Mouse (Mus musculus) gastrocnemius, adult 2 months (tissue): ENCODE data around the gene Hnmt. TPM values are rescaled to one million over a fixed set of nuclear protein-coding genes. Genes with fewer than 3 reads are reported as not detected.
"Not testable (repeated sequence)": the region's sequence is repeated elsewhere in the genome, so short reads cannot be mapped to it uniquely, and the experiment has no call there.

ENCODE experiments used
- DNase-seq: peaks from one replicate; pipeline ENCODE4 v3.0.0; 2022
- H3K27ac ChIP-seq: fragments of 200-600 bp; 2 replicates; pipeline ENCODE4 v1.8.1; 2022; ENCODE audit warnings: mild to moderate bottlenecking
- H3K4me3 ChIP-seq: fragments of 200-600 bp; 2 replicates; pipeline ENCODE4 v1.8.1; 2022; ENCODE audit warnings: mild to moderate bottlenecking, moderate library complexity
- CTCF ChIP-seq: fragments of 200-600 bp; IDR thresholded peaks from 2 replicates; pipeline ENCODE4 v1.8.1; 2022; ENCODE audit warnings: antibody characterized with exemption, mild to moderate bottlenecking, moderate library complexity
- intact Hi-C: fragments of 180-260 bp; cut with DNase I; formaldehyde crosslinking; loops from one replicate; pipeline ENCODE4 v1.15.1; 2025
- long read RNA-seq, 2 experiments: library from polyadenylated mRNA; stranded (forward); transcript quantifications; one replicate each; pipeline ENCODE4 v2.0.0; 2021
- total RNA-seq, 2 experiments: library from RNA; stranded (reverse); gene quantifications; 2 replicates each; pipeline ENCODE4 v1.2.3; 2021

Gene Hnmt
- total RNA-seq = 1 to 10 TPM; 5.1 to 6.7 TPM
- long read RNA-seq, experiment 1, transcript Hnmt-202 (6 exons, 994 nt) = major isoform, 5 of 7 reads
- long read RNA-seq, experiment 1, partial matches to known transcripts = 0 of 7 reads
- long read RNA-seq, experiment 1, other reads (novel, unspliced or antisense) = 0 of 7 reads
- long read RNA-seq, experiment 2, partial matches to known transcripts = 1 of 5 reads
- long read RNA-seq, experiment 2, other reads (novel, unspliced or antisense) = 0 of 5 reads

DNA sequence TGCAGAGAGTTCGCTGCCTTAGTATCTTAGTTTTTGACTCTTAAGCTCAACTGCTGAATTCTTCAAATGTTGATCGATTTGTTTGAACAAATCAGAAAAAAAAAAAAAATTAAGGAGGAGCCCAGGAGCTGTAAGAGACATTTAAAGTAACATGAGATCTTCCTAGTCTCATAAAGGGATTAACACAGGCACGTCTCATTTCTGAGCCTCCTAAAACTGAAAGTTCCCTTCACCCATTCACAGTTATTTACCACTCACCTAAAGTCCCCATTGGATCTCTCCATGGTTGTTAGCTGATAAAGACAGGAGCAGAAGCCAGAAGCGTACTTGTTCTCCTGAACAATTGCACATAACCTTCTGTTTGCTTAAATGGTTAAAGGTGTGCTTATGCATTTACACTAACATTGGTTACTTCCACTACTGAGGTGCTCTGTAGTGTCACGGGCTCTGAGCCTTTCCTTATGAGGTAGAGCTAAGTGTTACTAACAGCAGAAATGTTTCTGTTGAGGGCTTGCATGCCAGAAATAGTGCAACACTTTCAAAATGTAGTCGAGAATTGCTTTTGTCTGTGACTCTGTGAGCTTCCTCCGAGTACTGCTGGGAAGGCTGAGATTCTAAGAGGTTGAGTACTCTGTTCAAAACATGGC is at the start of gene Hnmt:
Hnmt (minus strand) TSS at position 51 of the 647 bp plus-strand sequence.
- Histone ChIP-seq H3K4me3 (peak within 1 kb of the TSS; percentile 72), H3K27ac (peak within 1 kb of the TSS; percentile 93)
- no peak for DNase-seq
- no peak for TF ChIP-seq CTCF
- intact Hi-C loops = no loop called here

DNA sequence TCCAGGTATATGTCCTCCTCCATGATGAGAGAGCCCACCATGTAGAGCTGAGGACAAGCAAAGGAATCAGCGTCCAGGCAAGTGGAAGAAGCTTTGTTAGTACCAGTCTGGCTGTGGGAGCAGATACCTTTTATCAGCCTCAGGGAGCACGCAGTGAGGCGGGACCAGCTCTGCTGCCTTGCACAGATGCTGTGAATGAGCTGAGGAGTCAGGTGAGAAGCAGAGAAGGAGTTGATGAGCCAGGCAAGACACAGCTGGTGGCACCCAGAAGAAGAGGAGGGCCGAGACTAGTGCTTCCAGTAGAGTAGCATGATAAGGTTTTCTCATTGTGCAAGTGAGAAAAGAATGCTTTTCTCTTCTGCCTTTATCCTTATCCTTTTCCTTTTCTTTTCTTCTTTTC is 47.3 kb upstream of the Hnmt start, which contains the start of gene Tbpl2:
Tbpl2 (minus strand) TSS at position 101 of the 400 bp plus-strand sequence.
- no peak for TF ChIP-seq CTCF
- DNase-seq = no peak
- intact Hi-C loops = no loop called here
- H3K4me3 ChIP-seq = no peak within 1 kb of the TSS
- H3K27ac ChIP-seq = no peak within 1 kb of the TSS

DNA sequence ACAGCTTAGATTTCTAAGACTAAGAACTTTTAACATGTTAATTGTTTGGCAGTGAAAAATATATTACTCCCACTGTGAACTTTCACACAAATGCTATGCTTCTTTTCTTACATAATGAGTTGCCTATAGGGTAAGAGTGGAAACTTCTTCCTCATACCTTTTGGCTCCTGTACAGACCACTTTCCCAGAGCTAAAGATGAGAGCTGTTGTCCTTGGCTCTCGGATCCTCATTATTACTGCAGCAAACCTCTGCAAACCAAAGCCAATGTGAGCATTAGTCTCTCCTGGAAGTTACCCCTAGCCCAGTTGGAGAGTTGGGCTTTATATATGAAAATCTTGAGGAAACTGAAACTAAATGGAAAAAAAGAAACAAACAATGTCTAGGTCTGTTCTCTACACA is 41.7 kb upstream of the Hnmt start:
- TF ChIP-seq CTCF = no peak
- DNase-seq = no peak
- Histone ChIP-seq H3K4me3 (no peak overlapping the region), H3K27ac (no peak overlapping the region)
- intact Hi-C loops = no loop called here

DNA sequence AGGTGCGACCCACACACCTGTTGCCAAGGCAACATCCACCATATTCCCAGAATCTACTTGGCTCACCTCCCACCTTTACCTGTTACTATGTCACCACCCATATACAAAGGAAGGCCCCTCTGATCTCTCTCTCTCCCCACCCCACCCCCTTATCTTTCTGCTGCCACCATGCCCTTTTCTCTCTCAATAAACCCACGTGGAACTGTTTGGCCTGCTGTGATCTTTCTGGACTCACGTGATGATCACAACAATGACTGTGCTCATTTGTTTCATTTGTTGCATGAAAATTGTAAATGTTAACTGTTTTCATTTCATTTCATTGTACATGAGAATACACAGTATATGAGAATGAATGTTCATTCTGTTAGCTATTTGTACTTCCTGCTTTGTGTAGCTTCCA is 1.3 kb upstream of the Hnmt start:
- DNase-seq = no peak
- intact Hi-C loops = no loop called here
- TF ChIP-seq CTCF = no peak
- Histone ChIP-seq H3K4me3 (no peak overlapping the region), H3K27ac (no peak overlapping the region)

DNA sequence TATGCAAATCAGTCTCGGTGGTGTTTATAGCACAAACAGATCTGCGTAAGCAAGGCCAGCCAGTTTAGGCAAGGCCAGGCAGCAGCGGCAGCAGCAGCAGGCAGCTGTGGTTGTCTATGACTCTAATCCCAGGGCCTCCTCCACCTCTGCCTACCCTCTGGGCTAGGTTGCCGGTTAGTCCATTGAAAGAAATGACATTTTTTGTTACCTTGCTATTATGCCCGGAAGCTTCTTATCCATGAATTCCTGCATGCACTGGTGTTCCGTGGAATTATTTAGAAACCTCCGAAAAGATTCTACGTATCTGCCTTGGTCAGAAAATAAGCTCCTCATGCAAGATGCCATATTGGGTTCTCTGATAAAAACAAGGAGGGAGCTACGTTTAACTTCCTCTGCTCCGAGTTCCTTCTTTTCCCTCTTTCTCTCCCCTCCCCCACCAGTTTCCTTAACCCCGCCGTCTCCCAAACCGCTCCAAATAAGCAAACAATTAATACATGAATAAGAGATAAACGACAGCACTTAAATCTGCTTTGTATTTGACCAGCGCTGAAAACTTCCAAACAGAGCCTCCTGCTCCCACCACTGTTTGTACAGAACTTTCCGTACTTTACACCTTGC is 605 bp downstream of the Hnmt start:
- DNase-seq = peak; percentile 83
- intact Hi-C loops = no loop called here
- H3K27ac ChIP-seq = peak overlapping the region; percentile 93
- no peak for TF ChIP-seq CTCF
- H3K4me3 ChIP-seq = peak overlapping the region; percentile 72

DNA sequence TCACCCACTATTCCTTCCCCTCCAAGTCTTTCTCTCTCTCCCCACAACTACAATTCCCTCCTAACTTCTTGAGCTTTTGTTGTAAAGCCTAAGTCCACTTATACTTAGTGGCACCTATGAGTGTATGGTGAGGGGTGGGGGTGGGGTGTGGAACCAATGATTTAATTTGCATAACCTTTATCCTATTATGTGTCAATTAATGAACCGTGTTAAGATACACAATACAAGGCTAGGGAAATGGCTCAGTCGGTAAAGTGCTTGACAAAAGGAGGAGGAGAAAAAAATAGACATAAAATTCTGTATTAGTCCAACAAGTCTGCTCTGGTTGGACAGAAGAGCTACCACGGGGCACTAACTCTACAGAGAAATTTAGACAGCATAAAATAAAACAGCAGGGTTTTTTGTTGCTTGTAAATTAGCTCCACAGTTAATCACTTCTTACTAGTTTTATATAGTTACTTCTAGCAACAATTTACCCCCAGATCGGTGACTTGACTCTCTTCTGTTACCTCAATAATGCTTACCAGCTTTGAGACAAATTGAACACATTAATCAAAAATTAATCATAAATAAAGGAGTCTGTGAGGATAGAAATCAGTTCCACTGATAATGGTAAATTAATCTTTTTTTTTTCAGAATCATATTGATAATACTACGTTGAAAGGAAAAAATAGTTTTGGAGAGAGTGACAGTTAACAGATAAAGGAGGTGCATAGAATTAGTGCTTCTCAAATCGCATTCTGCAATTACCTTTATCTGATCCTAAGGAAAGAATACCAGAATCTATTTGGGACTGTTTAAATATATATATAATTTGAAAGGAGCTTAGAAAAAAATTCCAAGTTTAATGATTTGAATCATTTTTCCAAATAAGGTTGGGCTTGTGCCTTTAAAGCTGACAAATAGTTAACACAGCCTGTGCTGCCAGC is 1.4 kb downstream of the Hnmt start:
- TF ChIP-seq CTCF = no peak
- H3K4me3 ChIP-seq = peak overlapping the region; percentile 72

DNA sequence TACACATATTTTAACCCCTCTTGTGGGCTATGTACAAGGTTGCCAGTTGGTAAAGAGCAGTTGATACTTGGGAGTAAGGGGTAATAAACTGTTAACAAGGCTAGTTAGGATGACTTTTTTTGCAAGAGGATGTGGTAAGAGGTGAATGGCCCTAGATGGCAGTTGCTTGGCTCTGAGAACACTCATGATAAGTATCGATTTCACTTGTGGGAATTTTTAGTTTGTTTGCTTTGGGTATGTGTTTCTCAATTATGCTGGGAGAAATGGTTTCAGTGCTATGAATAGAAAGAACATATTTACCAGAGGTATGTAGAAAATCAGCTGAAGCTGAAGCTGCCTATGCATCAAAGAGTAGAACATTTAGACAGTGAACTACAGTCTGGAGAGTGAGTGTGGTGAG is 6.3 kb downstream of the Hnmt start:
- DNase-seq = no peak
- TF ChIP-seq CTCF = no peak
- intact Hi-C loops = no loop called here
- H3K27ac ChIP-seq = no peak overlapping the region
- H3K4me3 ChIP-seq = no peak overlapping the region

More for the DNA sequence above, 1.4 kb downstream of the Hnmt start:
- intact Hi-C loops = no loop called here
- no peak for DNase-seq
- peak overlapping the region; percentile 93 for H3K27ac ChIP-seq

DNA sequence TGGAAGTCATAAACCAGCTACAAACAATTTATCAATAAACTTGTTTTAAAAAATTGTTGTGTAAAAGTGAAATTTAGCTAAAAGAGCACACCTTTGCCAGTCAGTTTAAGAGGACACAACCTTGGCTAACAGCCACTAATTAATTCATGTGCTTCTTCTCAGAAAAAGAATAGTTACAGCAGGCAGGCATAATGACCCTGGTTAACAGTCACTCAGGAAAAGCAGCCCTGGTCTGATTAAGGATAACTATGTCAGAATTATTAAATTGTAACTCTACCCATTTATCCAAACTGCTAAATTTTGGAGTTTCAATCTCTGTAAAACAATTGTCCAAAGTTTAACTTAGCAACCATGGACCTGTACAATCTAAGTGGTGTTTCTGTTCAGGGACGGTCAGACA is 8.7 kb downstream of the Hnmt start:
- intact Hi-C loops = no loop called here
- DNase-seq = no peak
- TF ChIP-seq CTCF = no peak
- H3K27ac ChIP-seq = no peak overlapping the region
- H3K4me3 ChIP-seq = no peak overlapping the region

DNA sequence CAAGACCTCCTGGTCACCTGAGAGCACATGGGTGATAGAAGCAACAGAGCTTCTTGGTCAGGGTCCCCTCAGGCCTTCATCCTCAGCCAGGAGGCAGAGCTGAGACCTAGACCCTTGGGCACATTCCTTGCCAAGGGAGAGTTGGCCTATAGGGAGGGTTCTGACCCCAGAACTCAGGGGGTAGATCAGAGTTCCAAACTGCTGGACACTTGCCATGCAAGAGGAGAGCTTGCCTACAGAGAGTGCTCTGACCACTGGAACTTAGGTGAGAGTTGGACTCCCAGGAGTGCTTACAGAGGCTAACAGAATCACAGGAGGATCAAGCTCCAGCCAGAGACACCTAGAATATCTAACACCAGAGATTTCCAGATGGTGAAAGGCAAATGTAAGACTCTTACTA is 29.8 kb downstream of the Hnmt start:
- H3K4me3 ChIP-seq, intact Hi-C loops, H3K27ac ChIP-seq, DNase-seq: not testable (repeated sequence)

DNA sequence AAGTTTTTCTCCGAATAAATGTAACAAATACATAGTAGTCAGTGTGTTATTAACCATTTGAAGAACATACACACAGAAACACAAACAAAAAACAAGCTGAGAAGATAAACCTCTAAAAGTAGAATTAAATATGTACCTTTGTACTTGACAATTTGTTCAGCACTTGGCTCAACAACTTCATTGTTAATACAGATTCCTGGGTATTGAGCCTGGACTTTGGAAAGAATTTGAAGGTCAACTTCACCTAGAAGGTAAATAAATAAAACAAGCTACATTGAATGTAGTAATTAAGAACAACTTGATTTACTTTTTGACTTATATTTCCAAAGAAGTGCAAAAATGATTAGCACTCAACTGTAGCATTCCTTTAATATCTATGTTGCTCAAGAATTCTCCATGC is 30.2 kb downstream of the Hnmt start:
- intact Hi-C loops = no loop called here
- no peak for DNase-seq
- TF ChIP-seq CTCF = no peak
- Histone ChIP-seq H3K27ac (no peak overlapping the region), H3K4me3 (no peak overlapping the region)

DNA sequence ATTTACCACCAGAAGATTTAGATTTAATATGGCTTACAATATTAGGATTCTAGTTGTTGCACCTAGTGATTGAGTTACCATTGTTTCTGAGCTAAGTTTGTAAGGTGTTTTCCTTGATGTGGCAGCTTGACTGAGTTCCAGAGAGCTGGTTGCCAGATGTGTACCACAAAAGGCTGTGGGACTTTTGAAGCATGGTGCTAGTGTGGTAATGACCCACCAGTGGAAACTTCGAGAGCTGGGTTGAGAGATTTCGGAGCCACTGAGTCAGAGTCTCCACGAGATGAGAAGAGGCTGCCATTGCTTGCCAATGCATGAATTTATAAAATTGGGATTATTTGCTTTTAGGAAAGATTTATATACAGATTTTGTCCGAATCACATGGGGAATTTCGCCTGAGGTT is 34.2 kb downstream of the Hnmt start:
- TF ChIP-seq CTCF = no peak
- intact Hi-C loops = no loop called here
- no peak overlapping the region for H3K27ac ChIP-seq
- no peak for DNase-seq
- no peak overlapping the region for H3K4me3 ChIP-seq

DNA sequence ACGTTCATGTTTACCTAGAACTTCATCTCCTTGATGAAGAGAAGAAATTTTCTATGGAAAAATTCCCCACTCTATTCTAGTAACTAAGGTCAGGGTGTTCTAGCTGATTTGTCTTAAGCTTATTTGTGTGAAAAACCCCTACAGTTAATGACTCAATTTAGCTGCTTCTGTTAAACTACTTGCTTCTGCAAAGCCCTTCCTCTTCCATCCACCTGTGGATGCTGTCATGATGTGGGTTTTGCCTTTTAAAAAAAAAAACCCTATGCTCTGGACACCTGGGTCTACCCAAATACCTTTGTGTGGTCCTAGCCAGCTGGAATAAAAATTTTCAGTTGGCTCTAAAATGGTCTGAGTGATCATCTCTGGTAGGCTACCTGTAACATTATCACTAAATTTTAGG is 49.9 kb downstream of the Hnmt start:
- no peak for DNase-seq
- Histone ChIP-seq H3K4me3 (no peak overlapping the region), H3K27ac (no peak overlapping the region)
- intact Hi-C loops = no loop called here
- no peak for TF ChIP-seq CTCF

DNA sequence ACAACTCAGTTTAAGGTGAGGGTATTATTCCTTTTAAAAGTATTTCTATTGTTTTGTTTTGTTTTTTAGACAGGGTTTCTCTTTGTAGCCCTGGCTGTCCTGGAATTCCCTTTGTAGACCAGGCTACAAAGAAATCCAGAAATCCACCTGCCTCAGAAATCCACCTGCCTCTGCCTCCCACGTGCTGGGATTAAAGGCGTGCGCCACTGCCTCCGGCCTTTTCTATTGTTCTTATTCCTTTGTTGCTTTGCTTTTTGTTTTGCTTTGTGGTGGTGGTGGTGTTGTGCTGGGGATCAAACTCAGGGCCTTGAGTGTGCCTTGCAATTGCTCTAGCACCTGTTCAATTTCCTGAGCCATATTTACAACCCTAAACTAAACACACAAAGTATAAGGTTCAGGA is 50.4 kb downstream of the Hnmt start:
- Histone ChIP-seq H3K27ac (no peak overlapping the region), H3K4me3 (no peak overlapping the region)
- TF ChIP-seq CTCF = no peak
- no peak for DNase-seq
- intact Hi-C loops = no loop called here
